Mouse (Mus musculus): Measurements from ENCODE around the gene Gdpd5.

DNA sequence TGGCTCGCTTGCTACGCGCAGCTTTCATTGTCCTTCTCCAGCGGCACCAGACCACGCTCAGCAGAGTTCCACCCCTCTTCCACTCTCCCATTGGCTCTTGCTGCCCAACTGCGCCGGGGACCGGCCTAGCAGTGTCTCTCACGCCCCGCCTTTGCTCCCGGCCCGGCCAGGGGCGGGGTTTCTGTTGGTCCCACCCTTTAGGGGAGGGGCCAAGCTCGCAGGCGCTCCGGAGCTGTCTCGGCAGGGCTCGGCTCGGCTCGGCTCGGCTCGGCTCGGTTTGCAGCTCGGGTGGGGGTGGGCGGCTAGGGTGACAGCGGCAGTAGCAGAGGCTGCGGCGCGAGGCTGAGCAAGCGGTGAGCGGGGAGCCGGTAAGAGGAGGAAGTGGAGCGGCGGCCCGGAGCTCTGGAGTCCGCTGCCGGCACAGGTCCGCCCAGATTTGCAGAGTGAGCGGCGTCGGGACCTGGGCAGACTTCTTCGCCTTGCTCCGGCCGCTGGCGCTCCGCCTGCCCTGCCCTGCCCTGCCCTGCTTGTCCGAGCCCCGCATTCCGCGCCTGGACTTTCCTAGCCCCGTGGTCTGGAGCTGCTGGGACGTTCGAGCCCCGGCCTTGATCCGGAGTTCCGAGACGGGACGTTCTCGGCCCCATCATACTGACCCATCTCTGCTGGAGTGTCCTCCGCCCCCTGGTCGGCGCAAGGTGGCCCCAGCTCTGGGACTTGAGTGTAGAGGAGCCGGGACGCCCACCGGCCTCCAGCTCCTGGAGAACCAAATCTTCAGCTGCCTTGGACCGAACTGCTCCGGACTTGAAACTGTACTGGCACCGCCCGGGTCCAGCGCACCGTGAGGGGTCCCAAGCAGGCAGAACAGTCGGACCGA is at the start of gene Gdpd5:
- no peak for TF ChIP-seq CTCF (IDR thresholded peaks at IDR 0.05; ENCODE audit: low read depth)
- TF ChIP-seq EP300 (IDR thresholded peaks at IDR 0.05; ENCODE audit: low read depth): peak; percentile 66; the same call in 1 of the 2 replicates
